Mouse (Mus musculus) heart, embryonic 14.5 days (tissue): ENCODE measurements at regions not wholly inside any gene's neighbourhood (a gene's known extent, or its start where the extent isn't known, plus 50 kb on each side); places are given as distances from the start of the nearest gene placed in this dataset.

Experiments used
- ATAC-seq: fragments of 200-750 bp; cut with Nextera tagmentation; 2 replicates; pipeline ENCODE4 v1.8.0; 2017; ENCODE audit warnings: low read depth, moderate TSS enrichment; ENCODE audit not compliant: insufficient number of reproducible peaks, insufficient read depth, low FRiP score
- H3K27ac ChIP-seq, 2 experiments: fragments of 200-500 bp in 1 of 2; fragments of 300-500 bp in 1 of 2; sonication (generic) in 1 of 2; replicated peaks in 1 of 2; 2 replicates each; pipeline ENCODE4 v1.5.1; 2012 to 2014; ENCODE audit warnings: low read depth in 2 of 2, low read length in 2 of 2, control low read depth in 1 of 2, mild to moderate bottlenecking in 1 of 2, mixed read lengths in 1 of 2; ENCODE audit not compliant: control insufficient read depth in 1 of 2, insufficient read depth in 1 of 2
- H3K27me3 ChIP-seq: fragments of 300-500 bp; sonication (generic); 2 replicates; pipeline ENCODE4 v1.6.1; 2014; ENCODE audit warnings: mild to moderate bottlenecking, low read length, control low read depth; ENCODE audit not compliant: control insufficient read depth, insufficient read depth
- H3K36me3 ChIP-seq: fragments of 300-500 bp; sonication (generic); 2 replicates; pipeline ENCODE4 v1.6.1; 2014; ENCODE audit warnings: mild to moderate bottlenecking, control low read depth, low read length, mixed read lengths; ENCODE audit not compliant: control insufficient read depth, insufficient read depth
- H3K4me1 ChIP-seq, 2 experiments: fragments of 200-500 bp in 1 of 2; fragments of 300-500 bp in 1 of 2; sonication (generic) in 1 of 2; 2 replicates each; pipeline ENCODE4 v1.6.1; 2012 to 2014; ENCODE audit warnings: low read length in 2 of 2, control low read depth in 1 of 2, mixed read lengths in 1 of 2; ENCODE audit not compliant: control insufficient read depth in 2 of 2, insufficient read depth in 2 of 2
- H3K4me2 ChIP-seq: fragments of 300-500 bp; sonication (generic); 2 replicates; pipeline ENCODE4 v1.6.1; 2014; ENCODE audit warnings: mild to moderate bottlenecking, low read length
- H3K4me3 ChIP-seq, 2 experiments: fragments of 200-500 bp in 1 of 2; fragments of 300-500 bp in 1 of 2; sonication (generic) in 1 of 2; 2 replicates each; pipeline ENCODE4 v1.5.1; 2012 to 2014; ENCODE audit warnings: low read length in 2 of 2, mild to moderate bottlenecking in 2 of 2, control low read depth in 1 of 2, low read depth in 1 of 2, moderate library complexity in 1 of 2; ENCODE audit not compliant: control insufficient read depth in 1 of 2, insufficient read depth in 1 of 2
- H3K9ac ChIP-seq: fragments of 300-500 bp; sonication (generic); 2 replicates; pipeline ENCODE4 v1.6.1; 2014; ENCODE audit warnings: mild to moderate bottlenecking, low read length
- H3K9me3 ChIP-seq: fragments of 300-500 bp; sonication (generic); 2 replicates; pipeline ENCODE4 v1.6.1; 2016; ENCODE audit warnings: low read length, control low read depth; ENCODE audit not compliant: control insufficient read depth
- WGBS: fragments of 180-500 bp; shearing (Covaris S2); extraction: QIAGEN DNeasy Blood & Tissue Kit; methylation state at CpG from one replicate; pipeline ENCODE4 v1.1.7; 2014; 5-methylcytosine and 5-hydroxymethylcytosine counted together

DNA sequence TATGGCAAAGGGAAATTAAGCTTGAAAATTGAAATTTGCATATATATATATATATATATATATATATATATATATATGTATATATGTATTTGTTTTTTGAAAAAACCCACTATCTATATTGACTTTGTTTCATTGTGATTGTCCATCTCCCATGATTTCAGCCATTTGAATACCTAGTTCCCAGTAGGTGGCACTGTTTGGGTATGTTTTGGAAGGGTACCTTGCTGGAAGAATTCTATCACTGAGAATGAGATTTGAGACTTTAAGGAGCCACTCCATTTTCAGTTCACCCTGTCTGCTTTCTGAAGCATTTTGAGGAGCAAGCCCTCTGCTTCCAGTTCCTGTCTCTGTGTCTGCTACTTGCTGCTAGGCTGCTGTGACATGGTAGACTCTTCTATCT, 72.8 kb upstream of the Ugt8a start:
- Histone ChIP-seq H3K36me3 (no peaks in the 10 kb centered on the region), H3K9me3 (no peaks in the 10 kb centered on the region), H3K4me1 (no peaks in the 10 kb centered on the region), H3K9ac (no peak overlapping the region), H3K27me3 (no peaks in the 10 kb centered on the region), H3K27ac (no peak overlapping the region), H3K4me2 (no peak overlapping the region), H3K4me3 (no peak overlapping the region)
- no peak for ATAC-seq

DNA sequence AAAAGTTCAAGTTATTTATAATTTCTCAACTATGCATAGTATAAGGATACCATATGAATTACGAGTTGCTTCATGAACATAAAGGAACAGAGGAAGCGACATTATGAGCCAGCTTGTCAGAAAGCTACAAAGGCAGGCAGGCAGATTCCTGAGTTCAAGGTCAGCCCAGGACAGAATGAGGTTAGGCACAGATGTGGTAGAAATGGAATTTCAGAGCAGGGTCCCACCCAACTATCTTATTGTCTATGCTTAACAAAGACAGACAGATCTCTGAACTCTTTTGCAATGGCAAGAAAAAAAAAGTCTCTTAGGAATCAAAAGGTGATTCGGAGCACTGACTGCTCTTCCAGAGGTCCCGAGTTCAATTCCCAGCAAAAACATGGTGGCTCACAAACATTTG, 77.7 kb upstream of the Ugt8a start:
- H3K9me3 ChIP-seq, result no peaks in the 10 kb centered on the region
- ATAC-seq, result no peak
- H3K4me1 ChIP-seq, result no peaks in the 10 kb centered on the region
- no peak overlapping the region for H3K4me2 ChIP-seq
- no peak overlapping the region for H3K27ac ChIP-seq
- no peak overlapping the region for H3K4me3 ChIP-seq
- WGBS, result 87% methylated on average over 4 of the region's 4 CpGs
- H3K36me3 ChIP-seq, result no peaks in the 10 kb centered on the region
- H3K9ac ChIP-seq, result no peak overlapping the region
- H3K27me3 ChIP-seq, result no peaks in the 10 kb centered on the region

DNA sequence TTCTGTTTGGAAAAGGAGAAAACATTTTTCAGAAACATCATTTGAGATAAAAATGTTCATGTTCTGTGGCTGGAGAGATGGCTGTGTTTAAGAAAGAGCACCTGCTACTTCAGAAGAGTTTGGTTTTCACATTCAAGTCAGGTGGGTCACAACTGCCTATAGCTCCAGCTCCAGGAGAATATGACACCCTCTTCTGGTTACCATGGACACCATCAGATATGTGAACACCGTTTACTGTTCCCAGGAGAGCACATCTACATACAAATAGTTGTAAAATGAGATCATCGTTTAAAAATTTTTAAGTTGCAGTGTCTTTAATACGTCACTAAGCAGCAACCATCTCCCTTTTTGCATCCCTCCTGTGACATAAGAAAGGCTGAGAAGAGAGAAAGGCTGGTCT, 105.9 kb upstream of the Ugt8a start:
- Histone ChIP-seq H3K27me3 (no peaks in the 10 kb centered on the region), H3K36me3 (no peaks in the 10 kb centered on the region), H3K9me3 (no peaks in the 10 kb centered on the region), H3K27ac (no peak overlapping the region), H3K4me2 (0 out of 2 replicates have a peak overlapping the region, but pooled peaks have one; percentile 11), H3K4me3 (no peak overlapping the region), H3K4me1 (peaks cover 0 to 6% of the 10 kb centered on the region in 2 experiments; a peak in 1 of 4 replicates), H3K9ac (no peak overlapping the region)
- no peak; the same call in 1 of the 2 replicates for ATAC-seq
- 13% methylated on average over 3 of the region's 3 CpGs for WGBS

DNA sequence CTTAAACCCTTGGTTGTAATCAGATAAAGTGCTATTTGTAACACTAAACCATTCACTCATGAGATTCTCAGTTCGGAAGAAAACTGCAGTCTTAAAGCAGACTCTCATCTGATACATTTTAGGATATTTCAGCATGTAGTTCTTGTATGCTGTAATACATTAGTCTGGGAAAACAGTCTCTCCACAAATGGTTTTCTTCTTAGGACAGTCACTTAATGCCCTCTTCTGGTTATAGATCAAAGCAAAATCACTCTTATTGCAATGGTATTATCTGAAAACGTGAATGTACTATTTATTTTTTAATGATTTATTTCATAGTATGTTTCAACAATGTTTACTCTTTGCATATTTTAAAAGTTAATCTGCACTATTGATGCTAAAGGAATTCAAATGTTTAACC, 106.4 kb upstream of the Ugt8a start:
- 49% methylated on average over 2 of the region's 2 CpGs for WGBS
- no peaks in the 10 kb centered on the region for H3K27me3 ChIP-seq
- H3K36me3 ChIP-seq, result no peaks in the 10 kb centered on the region
- H3K9ac ChIP-seq, result no peak overlapping the region
- H3K9me3 ChIP-seq, result no peaks in the 10 kb centered on the region
- H3K4me2 ChIP-seq, result no peak overlapping the region
- H3K27ac ChIP-seq, result no peak overlapping the region
- no peak for ATAC-seq
- H3K4me1 ChIP-seq, result peaks cover 0 to 6% of the 10 kb centered on the region in 2 experiments; a peak in 1 of 4 replicates
- H3K4me3 ChIP-seq, result no peak overlapping the region

DNA sequence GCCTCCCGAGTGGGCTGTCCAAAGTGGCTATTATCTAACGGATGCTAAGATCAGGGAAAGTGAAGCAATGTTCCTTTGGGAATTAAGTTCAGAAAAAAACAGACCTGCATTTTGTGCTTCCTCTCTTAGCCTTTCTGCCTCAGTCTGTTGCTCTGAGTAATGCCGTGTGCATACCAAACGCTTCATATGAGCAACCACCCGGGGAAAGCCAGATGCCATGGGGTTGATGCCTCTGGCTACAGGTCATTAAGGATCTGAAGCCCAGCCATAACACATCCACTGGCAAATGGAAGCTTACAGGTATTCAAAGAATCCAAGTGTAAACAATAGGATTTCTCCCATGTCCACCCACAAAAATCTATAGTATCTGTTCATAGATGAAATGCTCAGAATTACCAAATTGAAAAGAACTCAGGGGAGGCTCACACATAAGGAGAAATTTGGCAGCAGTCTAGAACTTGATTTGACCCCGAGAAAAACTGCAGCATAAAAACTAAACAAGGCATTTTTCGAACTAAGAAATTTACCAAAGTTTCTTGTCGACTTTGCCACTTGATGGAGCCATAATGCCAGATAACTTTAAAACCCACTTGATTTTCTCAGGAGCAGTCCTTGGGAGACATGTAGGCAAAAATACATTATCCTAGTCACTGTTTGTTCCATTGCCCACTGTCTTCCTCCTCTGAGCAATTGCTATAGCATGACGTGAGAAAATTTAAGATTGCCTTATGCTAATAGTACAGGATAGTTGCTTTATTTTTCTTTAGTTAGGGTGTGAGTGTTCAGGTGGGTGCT, 107.8 kb upstream of the Ugt8a start:
- H3K4me3 ChIP-seq, result no peak overlapping the region
- no peaks in the 10 kb centered on the region for H3K9me3 ChIP-seq
- no peaks in the 10 kb centered on the region for H3K36me3 ChIP-seq
- H3K4me1 ChIP-seq, result peaks cover 0 to 6% of the 10 kb centered on the region in 2 experiments; a peak in 1 of 4 replicates
- no peak overlapping the region for H3K4me2 ChIP-seq
- H3K27me3 ChIP-seq, result no peaks in the 10 kb centered on the region
- 54% methylated on average over 9 of the region's 9 CpGs for WGBS
- ATAC-seq, result no peak
- H3K27ac ChIP-seq, result no peak overlapping the region
- no peak overlapping the region for H3K9ac ChIP-seq

DNA sequence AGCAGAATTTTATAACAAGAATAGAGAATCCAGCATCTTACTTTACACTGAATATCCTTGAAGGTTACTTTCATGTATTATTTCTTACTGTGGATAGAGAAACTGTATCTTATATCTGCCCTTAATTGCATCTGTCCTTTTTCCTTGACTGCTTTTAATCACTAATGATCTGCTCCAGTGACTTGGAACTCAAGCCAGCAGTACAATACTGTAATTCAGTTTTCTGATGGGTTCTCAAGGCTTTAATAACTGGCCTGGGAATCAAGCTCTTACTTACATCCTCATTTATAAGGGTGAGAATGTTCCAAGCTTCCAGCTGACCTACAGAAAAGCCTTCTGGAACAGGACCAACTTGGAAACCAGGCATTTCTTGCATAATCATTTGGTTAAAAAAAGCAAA, 120.2 kb upstream of the Ugt8a start:
- Histone ChIP-seq H3K27me3 (no peaks in the 10 kb centered on the region), H3K4me3 (no peak overlapping the region), H3K4me1 (no peaks in the 10 kb centered on the region), H3K27ac (no peak overlapping the region), H3K9ac (no peak overlapping the region), H3K36me3 (no peaks in the 10 kb centered on the region), H3K4me2 (no peak overlapping the region), H3K9me3 (no peaks in the 10 kb centered on the region)
- ATAC-seq, result no peak

DNA sequence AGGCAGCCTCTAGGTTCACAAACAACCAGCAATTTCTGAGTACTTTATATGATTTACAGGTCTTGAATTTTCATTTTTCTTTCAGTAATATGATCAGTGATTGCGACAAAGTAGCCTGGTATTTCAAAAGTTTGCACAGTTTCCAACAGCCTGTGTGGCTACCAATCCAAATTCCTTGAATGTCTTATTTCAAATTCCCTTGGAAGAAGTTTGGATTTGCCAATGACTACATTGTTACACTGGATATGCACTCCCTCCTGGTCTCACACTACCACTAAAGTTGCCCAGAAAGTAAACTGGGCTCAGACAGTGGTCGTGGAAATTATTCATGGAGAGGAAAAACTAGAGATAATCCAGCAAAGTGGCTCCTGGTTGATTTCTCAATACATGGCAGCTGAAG, 166.7 kb upstream of the Ugt8a start:
- no peaks in the 10 kb centered on the region for H3K9me3 ChIP-seq
- no peak for ATAC-seq
- no peak overlapping the region for H3K4me2 ChIP-seq
- no peak overlapping the region for H3K4me3 ChIP-seq
- H3K27ac ChIP-seq, result no peak overlapping the region
- no peaks in the 10 kb centered on the region for H3K4me1 ChIP-seq
- no peaks in the 10 kb centered on the region for H3K36me3 ChIP-seq
- 75% methylated on average over 2 of the region's 2 CpGs for WGBS
- no peak overlapping the region for H3K9ac ChIP-seq
- no peaks in the 10 kb centered on the region for H3K27me3 ChIP-seq

DNA sequence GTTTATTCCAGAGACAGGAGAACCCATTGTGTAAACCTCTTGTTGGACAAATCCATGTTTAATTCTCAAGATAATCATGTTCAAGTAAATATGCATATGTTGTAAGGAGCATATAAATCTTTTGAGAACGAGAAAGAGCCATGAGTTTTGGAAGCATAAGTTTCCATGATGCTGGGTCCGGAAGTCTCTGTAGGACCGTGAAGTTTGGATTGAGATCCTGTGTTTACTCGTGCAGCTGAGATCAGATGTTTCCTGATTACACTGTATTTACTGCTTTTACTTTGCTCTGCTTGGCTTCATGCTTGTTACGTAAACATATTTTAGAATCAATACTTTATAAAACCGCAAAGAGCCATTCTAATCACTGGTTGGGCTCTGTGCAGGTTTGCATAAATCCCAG, 171.0 kb upstream of the Ugt8a start:
- H3K36me3 ChIP-seq, result no peaks in the 10 kb centered on the region
- WGBS, result 83% methylated on average over 6 of the region's 6 CpGs
- H3K4me2 ChIP-seq, result no peak overlapping the region
- H3K4me1 ChIP-seq, result no peaks in the 10 kb centered on the region
- no peak for ATAC-seq
- no peak overlapping the region for H3K27ac ChIP-seq
- no peak overlapping the region for H3K4me3 ChIP-seq
- no peak overlapping the region for H3K9ac ChIP-seq
- no peaks in the 10 kb centered on the region for H3K9me3 ChIP-seq
- no peaks in the 10 kb centered on the region for H3K27me3 ChIP-seq
